Mouse (Mus musculus) liver, postnatal 0 days (tissue): Measurements from ENCODE around the gene Gm21976. TPM values are rescaled to one million over a fixed set of nuclear protein-coding genes. Genes with fewer than 3 reads are reported as not detected.

Experiments
- ATAC-seq: fragments of 200-750 bp; cut with Nextera tagmentation; 2 replicates; pipeline ENCODE4 v1.8.0; 2017; ENCODE audit warnings: mild to moderate bottlenecking, moderate library complexity
- DNase-seq: peaks from one replicate; pipeline ENCODE4 v3.0.0-alpha.2; 2016
- H3K27ac ChIP-seq: fragments of 300-500 bp; sonication (generic); 2 replicates; pipeline ENCODE4 v1.5.1; 2014; ENCODE audit warnings: antibody characterized with exemption, moderate library complexity, mild to moderate bottlenecking, low read depth
- H3K27me3 ChIP-seq: fragments of 300-500 bp; sonication (generic); 2 replicates; pipeline ENCODE4 v1.6.1; 2014; ENCODE audit warnings: low read length, control low read depth, mixed read lengths; ENCODE audit not compliant: insufficient read depth
- H3K36me3 ChIP-seq: fragments of 300-500 bp; sonication (generic); replicated peaks from 2 replicates; pipeline ENCODE4 v1.6.1; 2014; ENCODE audit warnings: mild to moderate bottlenecking, control low read depth, low read length, moderate library complexity, mixed read lengths; ENCODE audit not compliant: insufficient read depth
- H3K4me1 ChIP-seq: fragments of 300-500 bp; sonication (generic); 2 replicates; pipeline ENCODE4 v1.6.1; 2014; ENCODE audit warnings: antibody characterized with exemption, mild to moderate bottlenecking, control low read depth; ENCODE audit not compliant: insufficient read depth
- H3K4me2 ChIP-seq: fragments of 300-500 bp; sonication (generic); 2 replicates; pipeline ENCODE4 v1.6.1; 2014; ENCODE audit warnings: low read depth, mild to moderate bottlenecking, low read length, moderate library complexity, mixed read lengths
- H3K4me3 ChIP-seq: fragments of 300-500 bp; sonication (generic); 2 replicates; pipeline ENCODE4 v1.5.1; 2014; ENCODE audit warnings: low read depth, low read length
- H3K9ac ChIP-seq: fragments of 300-500 bp; sonication (generic); replicated peaks from 2 replicates; pipeline ENCODE4 v1.6.1; 2014; ENCODE audit warnings: mild to moderate bottlenecking, moderate library complexity
- H3K9me3 ChIP-seq: fragments of 300-500 bp; sonication (generic); 2 replicates; pipeline ENCODE4 v1.6.1; 2016; ENCODE audit warnings: mild to moderate bottlenecking, control low read depth, low read length, mixed read lengths
- CTCF ChIP-seq: sonication (generic); IDR thresholded peaks from 2 replicates; pipeline ENCODE4 v1.5.1; 2016; ENCODE audit warnings: antibody characterized with exemption, low read depth
- EP300 ChIP-seq: IDR thresholded peaks from 2 replicates; pipeline ENCODE4 v1.6.1; 2016; ENCODE audit warnings: antibody characterized with exemption, low read depth, mild to moderate bottlenecking
- WGBS: fragments of 180-500 bp; shearing (Covaris S2); extraction: QIAGEN DNeasy Blood & Tissue Kit; methylation state at CpG from one replicate; pipeline ENCODE4 v1.1.7; 2014; ENCODE audit not compliant: insufficient replicate concordance; 5-methylcytosine and 5-hydroxymethylcytosine counted together
- polyA plus RNA-seq: library from polyadenylated mRNA; unstranded; fragments of >200 nt; fragmentation: Nextera tagmentation; extraction: Ambion mirVana; gene quantifications from 2 replicates; pipeline ENCODE4 v1.2.1, GENCODE M21; 2015

Gm21976 gene
- polyA plus RNA-seq, 1 experiment from 2014 or later, result not detected

DNA sequence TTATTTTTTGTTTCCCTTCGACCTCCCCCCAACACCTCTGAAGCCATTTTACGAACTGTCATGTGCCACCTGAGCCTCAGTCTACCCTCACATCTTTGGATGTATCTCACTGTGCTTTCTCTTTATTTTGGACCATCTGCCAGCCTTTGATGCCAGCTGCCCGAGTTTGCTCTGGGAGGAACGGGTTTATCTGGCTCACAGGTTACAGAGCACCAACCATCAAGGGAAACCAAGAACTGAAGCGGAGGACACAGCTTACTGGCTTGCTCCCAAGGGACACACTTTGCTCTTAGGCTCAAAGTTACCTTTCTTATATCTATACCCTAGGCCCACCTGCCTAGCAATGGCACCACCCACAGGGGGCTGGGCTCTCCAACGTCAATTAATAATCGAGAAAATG, 34.3 kb upstream of the Gm21976 start:
- no peak overlapping the region for H3K4me2 ChIP-seq
- 69% methylated on average over 7 of the region's 7 CpGs for WGBS
- H3K27me3 ChIP-seq, result no peaks in the 10 kb centered on the region
- H3K36me3 ChIP-seq, result peaks cover 28% of the 10 kb centered on the region
- H3K9ac ChIP-seq, result no peak overlapping the region
- H3K4me3 ChIP-seq, result no peak overlapping the region
- H3K4me1 ChIP-seq, result no peaks in the 10 kb centered on the region
- ATAC-seq (no peak), DNase-seq (no peak)
- TF ChIP-seq EP300, result no peak
- no peak for TF ChIP-seq CTCF
- H3K27ac ChIP-seq, result no peak overlapping the region
- H3K9me3 ChIP-seq, result no peaks in the 10 kb centered on the region

DNA sequence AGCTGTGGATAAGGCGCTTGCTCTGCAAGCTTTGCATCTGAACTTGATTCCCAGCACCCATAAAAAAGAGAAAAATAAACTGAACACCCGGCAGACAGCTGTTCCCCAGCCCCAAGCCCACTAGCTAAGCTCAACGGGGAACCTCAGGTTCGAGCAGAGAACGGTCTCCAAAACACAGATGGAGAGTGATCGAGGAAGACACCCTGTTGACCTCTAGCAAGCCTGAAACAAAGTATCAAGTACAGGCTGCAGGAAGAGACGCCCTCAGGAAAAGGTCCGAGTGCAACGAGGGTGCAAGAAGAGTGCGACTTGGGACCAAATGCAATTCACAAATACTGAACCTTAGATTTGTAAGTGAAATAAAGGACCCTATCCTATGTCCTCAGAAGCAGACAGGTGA, 30.1 kb upstream of the Gm21976 start:
- Histone ChIP-seq H3K27ac (no peak overlapping the region), H3K4me1 (no peaks in the 10 kb centered on the region), H3K4me3 (no peak overlapping the region), H3K9ac (no peak overlapping the region), H3K9me3 (no peaks in the 10 kb centered on the region), H3K36me3 (peaks cover 60% of the 10 kb centered on the region), H3K27me3 (no peaks in the 10 kb centered on the region), H3K4me2 (no peak overlapping the region)
- 87% methylated on average over 10 of the region's 10 CpGs for WGBS
- no peak for ATAC-seq
- no peak for TF ChIP-seq CTCF
- TF ChIP-seq EP300, result no peak
- DNase-seq, result no peak

DNA sequence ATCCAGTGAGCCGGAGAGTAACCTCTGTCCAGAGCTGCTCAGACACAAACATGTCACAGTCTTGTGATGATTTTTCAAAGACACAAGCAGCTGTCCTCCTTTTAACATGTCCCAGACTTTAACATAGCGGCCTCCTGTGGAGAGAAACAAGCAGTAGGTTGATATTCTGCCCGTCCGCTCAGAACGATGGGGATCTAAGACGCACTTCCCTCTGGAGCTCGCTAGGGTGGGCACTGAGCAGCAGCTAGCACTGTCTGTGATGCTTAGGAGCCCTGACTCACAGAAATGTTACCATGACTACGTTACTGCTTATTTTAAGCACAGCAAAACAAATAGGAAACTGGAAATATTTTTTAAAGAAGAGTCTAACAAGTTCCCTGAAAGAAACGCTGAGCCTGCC, 24.8 kb upstream of the Gm21976 start:
- Histone ChIP-seq H3K27me3 (no peaks in the 10 kb centered on the region), H3K9me3 (no peaks in the 10 kb centered on the region), H3K27ac (no peak overlapping the region), H3K4me1 (no peaks in the 10 kb centered on the region), H3K4me3 (no peak overlapping the region), H3K36me3 (peaks cover 69% of the 10 kb centered on the region), H3K9ac (no peak overlapping the region), H3K4me2 (no peak overlapping the region)
- 81% methylated on average over 9 of the region's 9 CpGs for WGBS
- TF ChIP-seq EP300, result no peak
- 0 out of 2 replicates have a peak, but pooled peaks have one; percentile 7 for TF ChIP-seq CTCF
- DNase-seq (no peak), ATAC-seq (no peak)

DNA sequence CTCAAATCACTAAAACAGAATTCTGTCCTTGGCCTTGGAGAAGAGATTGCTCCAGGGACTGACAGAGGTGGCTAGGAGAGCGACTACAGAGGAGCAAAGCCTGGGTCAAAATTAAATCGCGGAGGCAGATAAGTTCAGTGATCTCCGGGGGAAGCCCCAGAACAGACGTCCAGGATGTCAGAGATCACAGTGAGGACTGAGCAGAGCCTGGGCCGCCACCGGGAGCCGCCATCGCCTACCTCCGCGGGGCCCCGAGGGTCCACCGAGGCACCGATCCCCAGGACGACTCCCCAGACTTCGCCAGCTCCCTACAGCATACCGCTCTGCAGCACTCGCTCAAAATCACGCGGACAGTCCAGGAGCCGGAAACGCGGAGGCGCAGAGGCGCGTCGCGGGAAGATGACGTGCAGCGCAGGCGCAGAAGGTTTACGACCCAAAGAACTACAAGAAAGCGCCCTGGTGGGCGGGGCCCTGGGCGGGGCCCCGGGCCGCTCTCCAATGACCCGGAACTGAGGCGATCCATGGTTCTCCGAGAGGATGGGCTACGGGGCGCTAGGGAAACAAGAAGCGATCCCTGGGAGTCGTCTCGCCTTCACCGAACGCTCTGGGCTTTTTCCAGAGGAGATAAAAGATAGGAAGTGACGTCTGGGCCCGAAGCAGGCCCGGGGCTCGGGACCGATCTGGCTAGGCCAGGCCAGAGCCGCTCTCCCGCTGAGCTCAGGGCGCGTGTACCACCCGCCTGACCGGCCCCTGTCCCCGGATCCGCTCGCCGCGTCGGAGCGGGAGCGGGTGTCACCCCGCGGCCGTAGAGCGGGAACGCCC, 16.8 kb upstream of the Gm21976 start, which contains the start of the genes Utp15 and Ankra2:
TSS of gene Utp15 (minus strand) at position 406 of the 822 bp plus-strand sequence.
TSS of gene Ankra2 (plus strand) at position 439 of the 822 bp plus-strand sequence.
- WGBS, result under 1% methylated on average over 63 of the region's 71 CpGs
- Histone ChIP-seq H3K36me3 (peaks cover 24% of the 10 kb centered on the region), H3K27me3 (no peaks in the 10 kb centered on the region), H3K27ac (peak within 1 kb of the TSS; percentile 96), H3K4me1 (peaks cover 17% of the 10 kb centered on the region), H3K9me3 (no peaks in the 10 kb centered on the region), H3K4me3 (peak within 1 kb of the TSS; percentile 74), H3K4me2 (peak within 1 kb of the TSS; percentile 91), H3K9ac (peak within 1 kb of the TSS; percentile 91)
- peak; percentile 99 for DNase-seq
- peak; percentile 99 for ATAC-seq
- TF ChIP-seq CTCF (no peak), EP300 (peak; percentile 69; the same call in 1 of the 2 replicates)

DNA sequence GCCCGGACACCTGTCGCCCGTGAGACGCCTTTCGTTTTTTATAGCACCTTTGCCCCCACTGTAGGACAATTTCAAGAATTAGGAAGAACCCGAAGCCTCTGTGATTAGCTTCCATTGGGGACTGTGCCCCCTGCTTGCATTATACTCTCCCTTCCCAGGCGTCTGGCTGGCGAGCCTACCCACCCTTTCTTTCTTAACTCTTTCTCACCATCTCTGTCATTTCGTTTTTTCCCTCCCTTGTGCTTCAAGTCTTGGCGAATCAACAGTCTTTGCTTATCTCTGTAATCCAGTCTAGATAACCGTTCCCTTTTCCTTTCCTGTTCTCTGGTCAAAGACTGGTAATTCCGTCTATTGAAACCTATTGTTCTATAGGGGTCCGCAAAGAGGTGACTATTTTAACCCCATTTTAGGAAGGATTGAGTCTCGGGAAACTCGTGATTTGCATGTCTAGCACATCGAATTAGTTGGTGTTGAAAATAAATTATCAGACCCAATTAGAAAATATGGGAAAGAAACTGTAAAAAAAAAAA, 16.2 kb upstream of the Gm21976 start:
- Histone ChIP-seq H3K4me1 (peaks cover 17% of the 10 kb centered on the region), H3K4me2 (peak overlapping the region; percentile 91), H3K9me3 (no peaks in the 10 kb centered on the region), H3K27ac (peak overlapping the region; percentile 96), H3K4me3 (peak overlapping the region; percentile 74), H3K27me3 (no peaks in the 10 kb centered on the region), H3K36me3 (peaks cover 22% of the 10 kb centered on the region), H3K9ac (peak overlapping the region; percentile 91)
- ATAC-seq, result no peak
- 1% methylated on average over 16 of the region's 16 CpGs for WGBS
- no peak for DNase-seq
- TF ChIP-seq EP300 (no peak), CTCF (no peak)

DNA sequence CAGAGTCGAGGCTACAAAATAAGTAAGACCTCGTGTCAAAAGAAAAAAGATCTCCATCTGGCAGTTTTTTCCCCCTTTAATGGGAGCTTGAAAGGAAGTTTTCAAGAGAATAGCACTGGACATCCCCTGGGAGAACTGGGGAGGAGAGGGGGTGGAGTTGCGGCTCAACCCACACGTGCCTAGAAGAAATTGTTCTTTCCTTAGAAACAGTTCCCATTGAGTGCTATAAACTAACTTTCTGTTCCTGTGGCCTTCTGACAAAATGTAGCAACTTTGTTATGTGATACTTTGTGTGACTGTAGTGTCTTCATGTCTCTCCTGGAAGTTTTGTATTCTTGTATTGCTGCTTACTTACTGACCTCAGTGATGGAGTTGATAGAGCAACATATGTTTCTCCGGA, 15.6 kb upstream of the Gm21976 start:
- 22% methylated on average over 5 of the region's 5 CpGs for WGBS
- ATAC-seq (no peak), DNase-seq (no peak)
- Histone ChIP-seq H3K9ac (peak overlapping the region; percentile 91), H3K4me2 (peak overlapping the region; percentile 91), H3K4me3 (peak overlapping the region; percentile 74), H3K4me1 (peaks cover 17% of the 10 kb centered on the region), H3K9me3 (no peaks in the 10 kb centered on the region), H3K27ac (no peak overlapping the region), H3K27me3 (no peaks in the 10 kb centered on the region), H3K36me3 (peaks cover 19% of the 10 kb centered on the region)
- TF ChIP-seq CTCF (no peak), EP300 (no peak)
